Mouse (Mus musculus): Measurements from ENCODE around the gene Slc38a6. TPM values are rescaled to one million over a fixed set of nuclear protein-coding genes. Genes with fewer than 3 reads are reported as not detected.

Slc38a6 gene
- total RNA-seq, 1 experiment from 2014 or later, result 12.9 TPM

- no peak for DNase-seq
Observed at GRCm38 (mm10) chr12:73357311-73357710, 70.7 kb downstream of the Slc38a6 start.

- DNase-seq, result no peak
Observed at GRCm38 (mm10) chr12:73357736-73358135, 71.2 kb downstream of the Slc38a6 start.

GRCm38 (mm10) chr12:73358640-73359039 is 72.1 kb downstream of the Slc38a6 start:
- peak; percentile 72 for DNase-seq

DNA sequence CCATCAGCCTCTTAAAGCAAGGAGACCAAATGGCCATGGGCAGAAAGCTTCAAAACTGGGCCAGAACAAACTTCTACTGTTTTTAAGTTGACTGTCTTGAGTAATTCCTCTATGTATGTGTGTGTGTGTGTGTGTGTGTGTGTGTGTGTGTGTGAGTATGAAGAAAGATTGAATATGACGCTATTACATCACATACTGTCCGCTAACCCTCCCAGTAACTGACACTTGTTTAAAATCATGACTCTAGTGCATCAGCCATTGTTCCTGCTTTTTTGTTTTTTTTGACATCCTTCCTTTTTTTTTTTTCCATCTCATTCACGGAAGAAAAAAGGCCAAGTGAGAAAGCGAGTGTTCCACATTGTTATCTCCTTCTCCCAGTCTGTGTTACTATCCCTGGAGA is 72.9 kb downstream of the Slc38a6 start:
- DNase-seq, result no peak

DNA sequence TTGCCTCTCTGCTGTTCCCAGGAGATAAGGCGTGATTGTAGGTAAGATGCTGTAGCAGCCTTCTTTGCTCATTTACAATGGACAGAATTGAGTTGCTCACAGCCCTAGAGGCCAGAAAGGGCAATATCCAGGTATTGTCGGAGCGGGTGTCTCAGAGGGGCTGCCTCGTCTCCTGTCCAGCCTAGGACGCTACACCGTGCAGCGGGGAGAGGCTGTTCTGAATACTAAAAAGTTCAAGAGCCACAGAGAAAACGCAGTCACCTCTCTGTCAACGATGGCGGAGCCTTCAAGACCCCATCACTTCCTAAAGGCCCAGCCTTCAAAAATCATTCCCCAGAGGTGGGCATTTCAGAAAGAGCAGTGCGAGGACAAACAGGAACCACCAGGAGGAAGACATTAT is 74.6 kb downstream of the Slc38a6 start:
- DNase-seq, result no peak

GRCm38 (mm10) chr12:73363401-73363800 is 76.8 kb downstream of the Slc38a6 start:
- DNase-seq, result no peak

DNA sequence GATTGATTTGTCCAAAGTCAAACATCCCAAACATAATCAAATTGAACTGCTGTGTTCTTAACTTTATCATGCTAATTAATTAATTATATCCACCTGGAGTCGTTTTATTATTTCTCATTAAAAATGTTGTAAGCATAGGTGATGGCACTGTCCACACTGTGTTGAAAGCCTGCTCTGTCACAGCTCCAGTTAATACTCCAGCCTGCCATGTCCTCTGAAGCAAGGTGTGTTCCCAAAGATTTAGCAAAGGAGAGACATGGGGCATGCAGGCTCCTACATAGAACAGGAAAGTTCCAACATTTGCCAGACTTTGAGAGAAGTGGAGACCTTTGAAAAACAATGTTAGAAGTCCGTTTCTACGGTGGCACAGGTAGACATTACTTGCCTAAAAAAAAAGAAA is 77.4 kb downstream of the Slc38a6 start:
- no peak for DNase-seq

GRCm38 (mm10) chr12:73366581-73366980 is 80.0 kb downstream of the Slc38a6 start:
- no peak for DNase-seq

- no peak for DNase-seq
Observed at GRCm38 (mm10) chr12:73367460-73368079, 81.0 kb downstream of the Slc38a6 start.

GRCm38 (mm10) chr12:73368868-73369608 is 82.5 kb downstream of the Slc38a6 start:
- DNase-seq, result no peak

DNA sequence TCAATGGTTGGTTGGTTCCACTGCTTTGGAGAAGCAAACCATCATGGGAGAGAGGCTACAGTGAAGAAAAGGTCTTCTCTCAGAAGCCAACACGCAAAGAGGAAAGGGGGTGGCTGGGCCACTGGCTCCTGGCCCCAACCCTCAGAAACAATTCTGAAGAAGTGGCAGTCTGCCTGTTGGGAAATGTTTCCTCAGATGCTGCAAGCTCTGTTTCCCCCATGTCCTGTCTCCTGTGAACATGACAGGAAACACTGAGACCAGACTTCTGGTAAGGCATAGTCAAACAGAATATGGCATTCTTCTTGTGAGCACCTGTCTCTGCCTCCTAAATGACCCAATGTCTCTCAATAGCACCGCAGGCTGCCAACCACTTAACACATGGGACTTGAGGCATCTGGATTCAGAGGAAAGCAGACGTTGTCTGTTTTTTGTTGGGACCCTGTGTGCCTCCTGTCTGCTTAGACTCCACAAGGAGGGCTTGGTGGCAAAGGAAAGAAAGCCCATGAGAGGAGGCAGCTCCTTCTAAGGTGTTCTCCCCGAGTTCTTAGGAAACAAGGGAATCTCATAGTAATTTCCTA is 83.9 kb downstream of the Slc38a6 start:
- DNase-seq, result no peak

DNA sequence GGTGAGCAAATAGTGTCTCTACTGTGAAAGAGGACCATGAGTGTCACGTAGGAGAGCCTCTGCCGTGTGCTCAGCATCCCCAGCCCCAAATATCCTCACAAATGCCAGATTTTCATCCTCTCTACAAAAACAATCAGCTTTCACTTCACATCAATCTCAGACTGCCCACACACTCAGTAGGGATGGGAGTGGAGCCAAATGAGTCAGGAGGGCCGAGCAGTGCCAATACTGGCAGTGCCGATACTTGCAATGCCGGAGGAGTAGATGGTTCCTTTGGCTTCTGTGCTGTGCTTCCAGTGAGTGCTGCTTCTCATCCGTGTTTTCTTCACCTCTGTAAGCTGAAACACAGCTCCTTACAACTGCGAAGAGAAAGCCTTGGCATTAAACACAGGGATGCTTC is 84.6 kb downstream of the Slc38a6 start:
- DNase-seq, result peak; percentile 63

DNA sequence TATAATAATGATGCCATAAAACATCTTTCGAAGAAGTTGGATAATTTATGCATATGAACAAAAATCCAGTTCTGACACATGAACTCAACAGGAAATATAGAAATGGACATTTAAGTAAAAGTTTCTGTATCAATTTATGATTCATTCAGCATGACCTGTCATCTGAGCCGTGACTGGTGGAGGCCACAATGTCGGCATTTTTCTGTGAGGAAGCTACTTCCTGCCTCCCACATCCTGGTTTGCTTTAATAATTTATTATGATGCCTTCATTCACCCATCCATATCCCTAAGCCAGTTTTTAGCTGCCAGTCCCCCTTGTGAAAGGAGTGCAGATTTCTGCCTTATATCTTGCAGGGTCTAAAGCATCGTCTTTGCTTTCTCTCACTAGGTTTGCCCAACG is 91.4 kb downstream of the Slc38a6 start:
- no peak for DNase-seq

DNA sequence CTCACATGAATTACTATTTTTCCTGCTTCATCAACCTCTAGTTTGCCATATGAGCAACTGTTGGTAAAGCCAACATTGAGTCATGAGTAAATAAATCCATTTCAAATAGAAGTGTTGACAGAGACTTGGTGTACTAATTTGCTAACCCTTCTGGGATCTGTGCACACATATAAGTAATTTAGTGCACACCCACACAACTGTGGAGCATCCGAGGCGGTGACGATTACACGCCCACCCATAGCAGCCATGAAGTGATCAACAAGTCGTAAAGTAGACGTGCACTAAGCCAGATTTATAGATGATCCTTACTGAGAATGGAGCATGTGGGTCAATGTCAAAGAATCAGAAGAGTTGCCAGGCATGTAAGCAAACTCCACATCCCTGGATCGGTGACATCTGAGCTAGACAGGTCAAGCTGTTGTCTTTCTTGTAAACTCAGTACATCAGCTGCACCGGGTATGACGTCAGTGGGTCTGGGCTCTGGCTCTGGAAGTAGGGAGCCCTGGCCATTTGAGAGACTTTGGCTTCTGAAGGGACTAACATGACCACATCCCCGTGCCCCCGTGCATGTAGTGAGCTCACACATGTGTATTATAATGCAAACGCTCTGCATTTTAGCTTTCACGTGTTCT is 92.3 kb downstream of the Slc38a6 start:
- no peak for DNase-seq

DNA sequence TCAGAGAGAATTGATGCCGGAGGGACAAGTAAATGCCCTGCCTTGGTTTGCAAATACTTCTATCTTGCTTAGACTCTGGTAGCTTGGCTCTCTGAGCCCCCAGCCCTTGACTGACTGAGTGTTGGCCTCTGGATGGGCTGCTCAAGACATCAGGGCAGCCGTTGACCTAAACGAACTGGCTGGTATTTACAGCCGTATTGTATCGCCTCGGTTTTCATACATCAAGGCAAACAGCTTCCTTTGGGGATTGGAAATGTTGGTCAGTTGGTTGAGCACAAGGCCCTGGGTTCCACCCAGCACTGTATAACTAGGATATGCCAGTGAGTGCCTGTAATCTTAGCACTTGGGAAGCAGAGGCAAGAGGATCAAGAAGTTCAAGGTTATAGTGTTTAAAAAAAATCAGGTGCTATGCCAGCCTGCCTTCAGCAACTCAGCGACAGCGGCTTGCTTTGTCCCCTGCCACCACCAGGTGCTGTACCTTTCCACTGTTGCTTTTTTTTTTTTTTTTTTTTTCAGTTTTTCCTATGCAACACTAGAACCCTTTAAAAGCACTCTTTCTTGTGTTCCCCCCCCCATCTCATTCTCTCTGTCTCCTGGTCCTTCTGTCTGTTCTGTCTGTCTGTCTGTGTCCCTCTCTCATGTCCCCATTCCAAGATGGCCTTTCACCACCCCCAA is 94.2 kb downstream of the Slc38a6 start:
- DNase-seq, result no peak

DNA sequence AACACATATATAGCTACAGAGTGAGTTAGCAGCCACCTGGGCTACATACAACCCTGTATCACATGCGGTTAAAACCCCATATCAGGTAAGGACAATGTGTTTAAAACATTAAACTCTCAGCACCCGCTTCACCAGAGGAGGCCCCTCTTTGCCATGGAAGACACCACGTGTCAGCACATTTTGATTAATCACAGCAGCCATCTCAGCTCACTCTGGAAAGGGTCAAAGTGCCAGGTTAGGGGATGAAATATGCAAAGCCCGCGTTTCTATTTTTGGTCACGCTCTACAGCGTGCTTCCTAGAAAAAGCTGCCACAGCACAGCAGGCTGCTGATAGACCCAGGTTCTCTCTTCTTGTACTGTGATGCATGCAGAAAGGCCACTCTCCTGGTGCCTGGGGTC is 94.9 kb downstream of the Slc38a6 start:
- DNase-seq, result no peak

GRCm38 (mm10) chr12:73382290-73383178 is 96.0 kb downstream of the Slc38a6 start:
- DNase-seq, result no peak

DNA sequence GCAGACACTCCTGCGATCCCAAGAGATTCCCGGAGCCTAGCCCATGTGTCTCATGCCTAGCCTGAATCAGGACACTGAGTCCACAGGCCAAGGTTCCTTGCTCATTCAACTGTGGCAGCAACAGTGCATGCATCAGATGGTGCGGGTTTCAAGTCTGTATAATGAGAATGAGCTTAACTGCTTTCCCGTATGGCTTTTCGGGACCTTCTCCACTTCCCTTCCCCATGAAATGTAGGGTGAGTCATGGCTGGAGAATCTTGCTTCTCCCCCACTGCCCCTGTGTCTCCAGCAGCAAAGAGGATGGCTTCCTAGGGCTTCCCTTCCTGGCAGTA is 96.6 kb downstream of the Slc38a6 start:
- DNase-seq, result no peak

DNA sequence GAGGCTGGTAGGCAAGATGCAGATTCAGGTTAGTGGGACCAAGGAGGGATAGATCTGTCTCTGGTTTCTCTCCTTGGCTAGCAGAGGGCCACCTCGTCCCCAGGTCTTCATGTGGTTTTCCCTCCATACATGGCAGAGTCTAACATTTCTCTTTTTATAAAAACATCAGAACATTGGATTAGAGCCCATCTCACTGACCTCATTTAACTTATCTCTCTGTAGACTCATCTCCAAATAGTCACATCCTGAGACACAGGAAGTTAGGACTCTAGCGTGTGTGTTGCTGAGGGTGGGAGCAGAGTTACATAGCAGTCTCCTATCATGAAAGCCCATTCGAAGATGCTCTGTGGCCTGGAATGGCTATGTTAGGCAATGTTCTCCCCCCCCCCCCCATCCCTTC is 97.3 kb downstream of the Slc38a6 start:
- no peak for DNase-seq

DNA sequence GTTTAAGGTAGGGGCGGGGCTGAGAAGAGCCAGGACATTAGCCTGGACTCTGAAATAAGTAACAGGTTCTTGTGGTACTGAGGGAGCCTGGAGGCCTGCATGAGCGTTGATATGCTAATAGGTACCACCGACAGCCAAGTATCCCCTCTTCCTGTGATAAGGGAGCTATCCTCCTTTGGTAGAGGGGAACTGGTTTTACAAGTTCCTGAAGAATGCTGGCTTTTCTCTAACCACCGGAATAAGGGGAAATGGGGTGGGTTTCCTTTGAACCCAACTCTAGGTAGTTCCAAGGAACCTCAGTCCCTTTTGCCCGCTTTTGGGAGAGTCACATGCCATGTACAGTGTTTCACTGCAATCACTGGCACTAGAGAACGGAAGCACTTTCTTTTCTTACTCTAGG is 98.2 kb downstream of the Slc38a6 start:
- DNase-seq, result no peak

DNA sequence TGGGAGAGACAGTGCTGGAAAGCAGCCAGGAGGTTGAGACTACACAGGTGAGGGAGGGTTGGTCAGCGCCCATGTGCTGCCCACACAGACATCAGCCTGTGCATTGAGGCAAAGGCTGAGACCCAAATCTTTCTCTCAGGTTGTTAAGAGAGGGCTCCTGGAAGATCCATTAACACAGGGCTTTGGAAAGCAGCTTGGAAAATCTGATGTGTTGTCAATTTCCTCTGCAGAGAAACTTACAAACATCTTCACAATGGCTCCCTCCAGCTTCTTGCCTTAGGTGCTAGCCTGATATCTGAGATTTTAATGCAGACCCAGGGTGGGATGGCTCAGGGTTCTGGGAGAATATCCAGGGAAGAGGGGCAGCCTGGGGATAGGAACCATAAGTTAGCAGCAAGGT is 105.9 kb downstream of the Slc38a6 start:
- DNase-seq, result no peak

GRCm38 (mm10) chr12:73393018-73393417 is 106.4 kb downstream of the Slc38a6 start:
- DNase-seq, result no peak
